Mouse (Mus musculus): ENCODE data around the gene C1qbp. TPM values are rescaled to one million over a fixed set of nuclear protein-coding genes. Genes with fewer than 3 reads are reported as not detected.

The C1qbp gene
- total RNA-seq (2015) = 642 and 695 TPM in 2 replicates
- total RNA-seq (2017) = 113 and 117 TPM in 2 replicates

GRCm38 (mm10) chr11:70982557-70983228 is at the start of gene C1qbp:
C1qbp (minus strand) TSS chr11:70983026.
- peak; percentile 99 for ATAC-seq (replicated peaks; ENCODE audit: poor library complexity)

- ATAC-seq (replicated peaks; ENCODE audit: poor library complexity) = no peak
Observed at GRCm38 (mm10) chr11:71032070-71032469, 49.2 kb upstream of the C1qbp start.

- no peak for ATAC-seq (replicated peaks; ENCODE audit: poor library complexity)
Observed at GRCm38 (mm10) chr11:71029403-71030118, 46.7 kb upstream of the C1qbp start.

- no peak for ATAC-seq (replicated peaks; ENCODE audit: poor library complexity)
Observed at GRCm38 (mm10) chr11:71028280-71028679, 45.5 kb upstream of the C1qbp start.

- ATAC-seq (replicated peaks; ENCODE audit: poor library complexity) = peak; percentile 94
Observed at GRCm38 (mm10) chr11:71019201-71020068, 36.6 kb upstream of the C1qbp start, which contains the start of the genes Mis12 and Derl2. Mis12 (plus strand) TSS chr11:71019611. Derl2 (minus strand) TSS chr11:71019841.

GRCm38 (mm10) chr11:71018416-71019200 is 35.8 kb upstream of the C1qbp start:
- no peak for ATAC-seq (replicated peaks; ENCODE audit: poor library complexity)

- no peak for ATAC-seq (replicated peaks; ENCODE audit: poor library complexity)
Observed at GRCm38 (mm10) chr11:71017051-71017450, 34.2 kb upstream of the C1qbp start.

GRCm38 (mm10) chr11:71012743-71013142 is 29.9 kb upstream of the C1qbp start:
- ATAC-seq (replicated peaks; ENCODE audit: poor library complexity) = no peak

GRCm38 (mm10) chr11:71008321-71008720 is 25.5 kb upstream of the C1qbp start:
- ATAC-seq (replicated peaks; ENCODE audit: poor library complexity) = no peak

GRCm38 (mm10) chr11:71007831-71008230 is 25.0 kb upstream of the C1qbp start:
- no peak for ATAC-seq (replicated peaks; ENCODE audit: poor library complexity)

GRCm38 (mm10) chr11:71007026-71007425 is 24.2 kb upstream of the C1qbp start:
- no peak for ATAC-seq (replicated peaks; ENCODE audit: poor library complexity)

GRCm38 (mm10) chr11:71005046-71005445 is 22.2 kb upstream of the C1qbp start:
- ATAC-seq (replicated peaks; ENCODE audit: poor library complexity) = no peak

GRCm38 (mm10) chr11:71004316-71004773 is 21.5 kb upstream of the C1qbp start, which contains the start of gene Dhx33:
Dhx33 (minus strand) TSS chr11:71004437.
- peak; percentile 98 for ATAC-seq (replicated peaks; ENCODE audit: poor library complexity)

- ATAC-seq (replicated peaks; ENCODE audit: poor library complexity) = peak; percentile 40
Observed at GRCm38 (mm10) chr11:71003611-71004315, 20.9 kb upstream of the C1qbp start.

GRCm38 (mm10) chr11:71001167-71001566 is 18.3 kb upstream of the C1qbp start:
- no peak for ATAC-seq (replicated peaks; ENCODE audit: poor library complexity)

- no peak for ATAC-seq (replicated peaks; ENCODE audit: poor library complexity)
Observed at GRCm38 (mm10) chr11:70982030-70982429, 796 bp downstream of the C1qbp start.

GRCm38 (mm10) chr11:70980751-70981510 is 1.9 kb downstream of the C1qbp start:
- ATAC-seq (replicated peaks; ENCODE audit: poor library complexity) = no peak

- ATAC-seq (replicated peaks; ENCODE audit: poor library complexity) = no peak
Observed at GRCm38 (mm10) chr11:70980232-70980631, 2.6 kb downstream of the C1qbp start.

- ATAC-seq (replicated peaks; ENCODE audit: poor library complexity) = no peak
Observed at GRCm38 (mm10) chr11:70977293-70977692, 5.5 kb downstream of the C1qbp start.

Data from megakaryocyte progenitor cell, adult 5-6 weeks (primary cell).